Mouse (Mus musculus): ENCODE data around the gene Psd. TPM values are rescaled to one million over a fixed set of nuclear protein-coding genes. Genes with fewer than 3 reads are reported as not detected.

Gene Psd
- total and polyA plus RNA-seq, 2 experiments from 2014 or later, result 179 to 471 TPM

DNA sequence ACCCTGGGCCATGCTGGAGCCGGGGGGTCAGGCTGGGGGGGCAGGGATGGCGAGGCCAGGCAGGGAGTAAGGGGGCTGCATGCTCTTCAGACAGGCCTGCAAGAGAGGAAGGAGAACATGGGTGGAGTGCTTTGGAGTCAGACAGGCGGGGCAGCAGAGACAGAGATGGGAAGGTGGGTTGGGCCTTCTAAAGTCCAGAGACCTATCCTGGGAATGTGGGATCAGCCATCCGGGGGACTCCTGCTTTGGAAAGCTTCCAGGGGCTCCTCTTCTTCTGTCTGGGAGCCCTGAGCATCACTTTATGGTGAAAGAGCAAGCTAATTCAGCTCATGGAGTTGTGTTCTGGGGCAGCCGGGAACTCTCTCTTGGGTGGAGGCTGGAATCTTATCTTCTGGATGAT lies 2.0 kb downstream of the Psd start:
- ATAC-seq (ENCODE audit: low FRiP score) (no peak), DNase-seq (ENCODE audit: low spot score) (no peak)
- Histone ChIP-seq H3K27ac (ENCODE audit: low read depth, low read length) (no peak overlapping the region), H3K4me3 (ENCODE audit: low read depth, low read length) (peak overlapping the region; percentile 66), H3K4me1 (ENCODE audit: insufficient read depth, low read length) (peaks cover 33% of the 10 kb centered on the region), H3K36me3 (ENCODE audit: insufficient read depth, low read length) (0 out of 2 replicates have a peak, but pooled peaks cover 3% of the 10 kb centered on the region), H3K9me3 (ENCODE audit: low read length) (no peaks in the 10 kb centered on the region), H3K9ac (replicated peaks; ENCODE audit: low read length, poor library complexity, severe bottlenecking) (peak overlapping the region; percentile 56), H3K4me2 (ENCODE audit: low read depth, low read length, poor library complexity, severe bottlenecking) (peak overlapping the region; percentile 97), H3K27me3 (ENCODE audit: insufficient read depth, low read length) (no peaks in the 10 kb centered on the region)
- 77% methylated on average over 5 of the region's 5 CpGs for WGBS
- TF ChIP-seq CTCF (IDR thresholded peaks at IDR 0.05), result no peak

GRCm38 (mm10) chr19:46324366-46324765 lies 2.6 kb downstream of the Psd start:
- Histone ChIP-seq H3K27ac (ENCODE audit: low read depth, low read length) (no peak overlapping the region), H3K9me3 (ENCODE audit: low read length) (no peaks in the 10 kb centered on the region), H3K4me3 (ENCODE audit: low read depth, low read length) (no peak overlapping the region), H3K9ac (replicated peaks; ENCODE audit: low read length, poor library complexity, severe bottlenecking) (peak overlapping the region; percentile 56; the same call in 1 of the 2 replicates), H3K4me2 (ENCODE audit: low read depth, low read length, poor library complexity, severe bottlenecking) (peak overlapping the region; percentile 97; the same call in 1 of the 2 replicates), H3K4me1 (ENCODE audit: insufficient read depth, low read length) (peaks cover 33% of the 10 kb centered on the region), H3K27me3 (ENCODE audit: insufficient read depth, low read length) (no peaks in the 10 kb centered on the region), H3K36me3 (ENCODE audit: insufficient read depth, low read length) (0 out of 2 replicates have a peak, but pooled peaks cover 3% of the 10 kb centered on the region)
- WGBS, result 77% methylated on average over 11 of the region's 11 CpGs
- DNase-seq (ENCODE audit: low spot score), result no peak
- no peak for TF ChIP-seq CTCF (IDR thresholded peaks at IDR 0.05)
- ATAC-seq (ENCODE audit: low FRiP score), result no peak

GRCm38 (mm10) chr19:46323716-46324115 lies 3.2 kb downstream of the Psd start:
- Histone ChIP-seq H3K9me3 (ENCODE audit: low read length) (no peaks in the 10 kb centered on the region), H3K4me1 (ENCODE audit: insufficient read depth, low read length) (peaks cover 33% of the 10 kb centered on the region), H3K4me2 (ENCODE audit: low read depth, low read length, poor library complexity, severe bottlenecking) (0 out of 2 replicates have a peak overlapping the region, but pooled peaks have one; percentile 97), H3K27ac (ENCODE audit: low read depth, low read length) (no peak overlapping the region), H3K36me3 (ENCODE audit: insufficient read depth, low read length) (0 out of 2 replicates have a peak, but pooled peaks cover 3% of the 10 kb centered on the region), H3K27me3 (ENCODE audit: insufficient read depth, low read length) (no peaks in the 10 kb centered on the region), H3K9ac (replicated peaks; ENCODE audit: low read length, poor library complexity, severe bottlenecking) (0 out of 2 replicates have a peak overlapping the region, but pooled peaks have one; percentile 19), H3K4me3 (ENCODE audit: low read depth, low read length) (no peak overlapping the region)
- 69% methylated on average over 5 of the region's 5 CpGs for WGBS
- DNase-seq (ENCODE audit: low spot score), result no peak
- ATAC-seq (ENCODE audit: low FRiP score), result no peak
- no peak for TF ChIP-seq CTCF (IDR thresholded peaks at IDR 0.05)

DNA sequence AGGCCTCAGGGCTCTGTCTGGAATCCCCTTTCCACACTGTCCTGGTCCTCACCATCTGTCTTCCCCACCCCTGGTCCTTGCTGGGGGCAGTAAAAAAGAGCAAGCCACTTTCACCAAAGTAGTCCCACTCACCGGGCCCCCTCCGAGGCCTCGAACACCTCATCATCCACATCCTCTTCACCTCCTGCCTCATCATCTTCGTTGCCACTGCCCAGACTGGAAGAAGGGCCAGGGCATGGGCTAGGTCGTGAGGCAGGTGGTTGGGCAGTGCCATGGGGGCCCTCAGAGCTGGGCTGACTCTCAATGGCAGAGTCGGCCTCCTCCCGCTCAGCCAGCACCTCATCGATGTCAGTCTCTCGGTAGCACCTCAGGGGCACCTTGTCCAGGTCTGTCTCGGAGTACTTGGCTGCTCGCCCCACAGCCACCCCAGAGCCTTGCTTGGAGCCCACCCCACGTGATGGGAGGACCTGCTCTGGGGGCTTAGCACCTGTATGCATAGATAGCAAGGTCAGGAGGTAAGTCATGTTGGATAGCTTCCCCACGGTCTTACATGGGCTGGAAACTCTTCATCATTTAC lies 3.9 kb downstream of the Psd start:
- Histone ChIP-seq H3K27me3 (ENCODE audit: insufficient read depth, low read length) (no peaks in the 10 kb centered on the region), H3K36me3 (ENCODE audit: insufficient read depth, low read length) (0 out of 2 replicates have a peak, but pooled peaks cover 3% of the 10 kb centered on the region), H3K4me1 (ENCODE audit: insufficient read depth, low read length) (peaks cover 33% of the 10 kb centered on the region), H3K4me2 (ENCODE audit: low read depth, low read length, poor library complexity, severe bottlenecking) (peak overlapping the region; percentile 0; the same call in 1 of the 2 replicates), H3K9ac (replicated peaks; ENCODE audit: low read length, poor library complexity, severe bottlenecking) (peak overlapping the region; percentile 39; the same call in 1 of the 2 replicates), H3K9me3 (ENCODE audit: low read length) (no peaks in the 10 kb centered on the region), H3K4me3 (ENCODE audit: low read depth, low read length) (no peak overlapping the region), H3K27ac (ENCODE audit: low read depth, low read length) (no peak overlapping the region)
- DNase-seq (ENCODE audit: low spot score) (no peak), ATAC-seq (ENCODE audit: low FRiP score) (no peak)
- 84% methylated on average over 13 of the region's 13 CpGs for WGBS
- no peak for TF ChIP-seq CTCF (IDR thresholded peaks at IDR 0.05)

- H3K4me2 ChIP-seq (ENCODE audit: low read depth, low read length, poor library complexity, severe bottlenecking), result peak overlapping the region; percentile 35
- no peak for ATAC-seq (ENCODE audit: low FRiP score)
Observed at GRCm38 (mm10) chr19:46322144-46322995, 4.6 kb downstream of the Psd start.

More at GRCm38 (mm10) chr19:46322144-46322995, 4.6 kb downstream of the Psd start:
- Histone ChIP-seq H3K9ac (replicated peaks; ENCODE audit: low read length, poor library complexity, severe bottlenecking) (peak overlapping the region; percentile 39; the same call in 1 of the 2 replicates), H3K4me1 (ENCODE audit: insufficient read depth, low read length) (peaks cover 33% of the 10 kb centered on the region), H3K36me3 (ENCODE audit: insufficient read depth, low read length) (0 out of 2 replicates have a peak, but pooled peaks cover 3% of the 10 kb centered on the region), H3K27me3 (ENCODE audit: insufficient read depth, low read length) (no peaks in the 10 kb centered on the region), H3K27ac (ENCODE audit: low read depth, low read length) (peak overlapping the region; percentile 63), H3K4me3 (ENCODE audit: low read depth, low read length) (no peak overlapping the region), H3K9me3 (ENCODE audit: low read length) (no peaks in the 10 kb centered on the region)
- no peak for DNase-seq (ENCODE audit: low spot score)
- no peak for TF ChIP-seq CTCF (IDR thresholded peaks at IDR 0.05)
- WGBS, result 47% methylated on average over 11 of the region's 11 CpGs

All from midbrain, postnatal 0 days (tissue).